Mouse (Mus musculus): ENCODE measurements at regions not wholly inside any gene's neighbourhood (a gene's known extent, or its start where the extent isn't known, plus 50 kb on each side); places are given as distances from the start of the nearest gene placed in this dataset.
A peak's percentile ranks its signal among the peaks of the same experiment; 100 is the strongest.

DNA sequence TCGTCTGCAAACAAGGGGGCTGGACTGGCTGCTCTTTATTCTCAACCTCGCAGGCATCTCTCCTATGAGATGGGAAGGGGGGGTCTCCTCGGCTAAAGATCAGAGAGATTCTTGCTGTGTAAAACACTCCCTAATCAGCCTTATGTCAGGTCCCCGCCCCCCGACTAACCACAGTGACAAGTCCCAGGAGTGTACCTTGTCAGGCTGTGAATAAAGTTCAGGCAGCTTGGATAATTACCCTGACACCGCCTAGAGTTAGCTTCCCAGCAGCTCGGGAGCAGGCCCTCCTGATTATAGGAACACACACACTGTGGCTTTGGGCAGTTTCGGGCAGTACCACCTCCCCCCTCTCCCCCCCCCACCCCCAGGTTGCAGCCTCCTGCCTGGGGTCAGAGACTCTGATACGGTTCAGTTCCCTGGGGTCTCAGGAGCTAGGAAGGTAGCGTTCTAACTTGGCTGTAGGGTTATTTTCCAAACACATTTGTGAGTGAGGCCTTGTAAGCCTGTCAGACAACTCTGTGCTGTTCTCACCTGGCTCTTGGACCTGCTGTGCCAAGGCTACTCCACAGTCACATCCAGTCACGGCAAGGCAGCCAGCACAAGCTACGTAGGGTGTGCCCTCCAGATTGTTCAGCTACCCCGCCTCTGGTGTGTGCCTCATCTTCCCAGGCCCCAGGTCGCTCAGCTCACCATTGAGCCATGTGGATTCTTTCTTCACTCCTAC, 461.0 kb upstream of the Zmiz1 start:
- ATAC-seq (ENCODE audit: insufficient number of reproducible peaks, low FRiP score, low TSS enrichment, low read depth) = no peak
- WGBS = 14% methylated on average over 14 of the region's 14 CpGs
- H3K4me3 ChIP-seq (ENCODE audit: low read depth, low read length) = no peak overlapping the region
- no peaks in the 10 kb centered on the region for H3K36me3 ChIP-seq (ENCODE audit: control insufficient read depth, insufficient read depth, low read length)
- H3K27ac ChIP-seq (replicated peaks; ENCODE audit: low read depth, low read length) = peak overlapping the region; percentile 60; the same call in 1 of the 2 replicates
- no peak overlapping the region for H3K4me2 ChIP-seq (ENCODE audit: low read depth, severe bottlenecking)
- H3K9ac ChIP-seq (ENCODE audit: low read length) = no peak overlapping the region
- H3K27me3 ChIP-seq (ENCODE audit: control insufficient read depth, insufficient read depth, low read length) = no peaks in the 10 kb centered on the region
- DNase-seq (ENCODE audit: low spot score) = peak; percentile 67
- H3K9me3 ChIP-seq (ENCODE audit: control insufficient read depth, low read length) = no peaks in the 10 kb centered on the region
- H3K4me1 ChIP-seq (ENCODE audit: control insufficient read depth, insufficient read depth, low read length) = peaks cover 38% of the 10 kb centered on the region

DNA sequence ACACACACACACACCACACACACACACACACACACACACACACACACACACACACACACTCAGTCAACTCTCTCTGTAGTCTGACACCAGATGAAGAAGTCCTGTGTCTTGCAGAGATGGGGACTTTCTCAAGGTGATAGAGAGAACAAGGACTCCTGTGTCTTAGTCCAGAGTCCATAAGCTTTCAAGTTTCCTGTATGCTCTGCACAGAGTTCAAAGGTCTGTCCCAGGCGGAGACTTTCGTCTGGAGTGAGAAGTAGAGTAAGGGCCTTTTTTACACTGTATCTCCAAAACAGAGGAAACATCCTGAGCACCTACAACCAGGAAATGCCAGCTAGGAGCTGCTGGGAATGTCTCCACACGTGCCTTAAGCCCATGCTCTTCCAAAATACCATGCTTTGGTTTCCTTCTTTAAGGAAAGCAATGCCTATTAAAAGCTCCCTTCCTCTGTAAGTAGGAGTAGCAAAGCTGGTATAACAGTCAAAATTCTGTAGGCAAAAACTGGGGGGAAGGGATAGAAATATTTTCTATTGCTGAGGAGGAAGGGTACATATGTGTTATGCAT, 459.9 kb upstream of the Zmiz1 start:
- H3K4me3 ChIP-seq (ENCODE audit: low read depth, low read length) = no peak overlapping the region
- no peak for DNase-seq (ENCODE audit: low spot score)
- H3K9ac ChIP-seq (ENCODE audit: low read length) = no peak overlapping the region
- H3K27ac ChIP-seq (replicated peaks; ENCODE audit: low read depth, low read length) = no peak overlapping the region
- H3K4me2 ChIP-seq (ENCODE audit: low read depth, severe bottlenecking) = no peak overlapping the region
- no peak for ATAC-seq (ENCODE audit: insufficient number of reproducible peaks, low FRiP score, low TSS enrichment, low read depth)
- no peaks in the 10 kb centered on the region for H3K36me3 ChIP-seq (ENCODE audit: control insufficient read depth, insufficient read depth, low read length)
- no peaks in the 10 kb centered on the region for H3K27me3 ChIP-seq (ENCODE audit: control insufficient read depth, insufficient read depth, low read length)
- H3K4me1 ChIP-seq (ENCODE audit: control insufficient read depth, insufficient read depth, low read length) = peaks cover 34% of the 10 kb centered on the region
- WGBS = 41% methylated on average over 3 of the region's 3 CpGs
- H3K9me3 ChIP-seq (ENCODE audit: control insufficient read depth, low read length) = no peaks in the 10 kb centered on the region

DNA sequence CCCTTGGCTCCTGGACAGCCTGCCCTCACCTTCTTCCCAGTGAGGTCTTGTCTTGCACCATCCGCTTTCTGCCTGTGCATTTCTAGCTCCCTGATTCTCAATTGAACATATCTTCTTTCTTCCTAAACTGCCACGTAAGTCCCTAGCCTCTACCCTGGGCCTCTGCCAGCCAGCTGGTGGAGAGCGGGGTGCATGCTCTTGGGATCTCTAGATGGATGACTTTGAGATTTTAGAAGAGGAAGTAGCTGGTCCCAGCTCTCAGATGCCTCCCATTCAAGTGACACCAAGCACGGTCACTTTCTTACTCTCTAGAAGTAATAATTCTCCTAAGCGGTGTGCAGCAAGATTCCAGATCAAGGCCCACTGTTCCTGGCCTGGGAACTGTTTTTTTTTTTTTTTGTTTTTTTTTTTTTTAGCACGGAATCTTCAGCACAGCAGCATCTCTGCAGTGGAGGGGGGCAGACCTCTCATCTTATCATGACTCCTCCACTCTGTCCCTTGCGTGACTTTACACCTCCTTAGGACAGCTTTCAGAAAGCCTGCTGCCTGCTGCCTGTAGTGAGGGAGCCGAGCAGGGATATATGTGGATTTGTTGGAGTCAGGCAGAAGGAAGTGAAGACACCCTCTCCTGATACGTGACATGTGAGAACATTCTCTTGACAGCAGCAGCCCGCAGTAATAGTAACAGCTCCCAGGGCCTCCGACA, 453.6 kb upstream of the Zmiz1 start:
- Histone ChIP-seq H3K27me3 (ENCODE audit: control insufficient read depth, insufficient read depth, low read length) (no peaks in the 10 kb centered on the region), H3K9ac (ENCODE audit: low read length) (no peak overlapping the region), H3K36me3 (ENCODE audit: control insufficient read depth, insufficient read depth, low read length) (no peaks in the 10 kb centered on the region), H3K4me2 (ENCODE audit: low read depth, severe bottlenecking) (no peak overlapping the region), H3K4me3 (ENCODE audit: low read depth, low read length) (no peak overlapping the region), H3K4me1 (ENCODE audit: control insufficient read depth, insufficient read depth, low read length) (no peaks in the 10 kb centered on the region), H3K9me3 (ENCODE audit: control insufficient read depth, low read length) (no peaks in the 10 kb centered on the region), H3K27ac (replicated peaks; ENCODE audit: low read depth, low read length) (no peak overlapping the region)
- ATAC-seq (ENCODE audit: insufficient number of reproducible peaks, low FRiP score, low TSS enrichment, low read depth) (no peak), DNase-seq (ENCODE audit: low spot score) (no peak)
- 76% methylated on average over 11 of the region's 11 CpGs for WGBS

DNA sequence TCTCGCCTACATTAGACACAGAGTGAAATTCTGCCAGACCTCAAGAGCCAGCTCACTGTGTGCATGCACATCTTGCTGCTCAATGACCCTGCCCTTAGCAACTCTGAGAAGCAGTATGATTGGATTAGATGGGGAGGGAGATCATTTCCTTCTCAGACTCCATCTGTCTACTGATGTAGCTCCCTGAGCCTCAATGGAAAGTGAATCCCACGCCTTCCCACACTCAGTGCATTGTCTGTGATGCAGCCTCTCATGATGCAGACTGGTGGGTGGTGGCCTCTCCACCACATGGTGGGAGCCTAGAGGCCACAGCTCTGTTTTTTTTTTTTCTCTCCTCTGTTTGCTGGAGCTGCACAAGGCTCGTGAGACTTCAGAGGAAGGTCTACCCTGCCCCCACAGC, 447.1 kb upstream of the Zmiz1 start:
- no peaks in the 10 kb centered on the region for H3K9me3 ChIP-seq (ENCODE audit: control insufficient read depth, low read length)
- DNase-seq (ENCODE audit: low spot score) = no peak
- no peak overlapping the region for H3K4me3 ChIP-seq (ENCODE audit: low read depth, low read length)
- ATAC-seq (ENCODE audit: insufficient number of reproducible peaks, low FRiP score, low TSS enrichment, low read depth) = no peak
- H3K27ac ChIP-seq (replicated peaks; ENCODE audit: low read depth, low read length) = no peak overlapping the region
- H3K4me2 ChIP-seq (ENCODE audit: low read depth, severe bottlenecking) = no peak overlapping the region
- no peaks in the 10 kb centered on the region for H3K27me3 ChIP-seq (ENCODE audit: control insufficient read depth, insufficient read depth, low read length)
- 68% methylated on average over 3 of the region's 3 CpGs for WGBS
- H3K4me1 ChIP-seq (ENCODE audit: control insufficient read depth, insufficient read depth, low read length) = peaks cover 20% of the 10 kb centered on the region
- no peak overlapping the region for H3K9ac ChIP-seq (ENCODE audit: low read length)
- H3K36me3 ChIP-seq (ENCODE audit: control insufficient read depth, insufficient read depth, low read length) = no peaks in the 10 kb centered on the region

DNA sequence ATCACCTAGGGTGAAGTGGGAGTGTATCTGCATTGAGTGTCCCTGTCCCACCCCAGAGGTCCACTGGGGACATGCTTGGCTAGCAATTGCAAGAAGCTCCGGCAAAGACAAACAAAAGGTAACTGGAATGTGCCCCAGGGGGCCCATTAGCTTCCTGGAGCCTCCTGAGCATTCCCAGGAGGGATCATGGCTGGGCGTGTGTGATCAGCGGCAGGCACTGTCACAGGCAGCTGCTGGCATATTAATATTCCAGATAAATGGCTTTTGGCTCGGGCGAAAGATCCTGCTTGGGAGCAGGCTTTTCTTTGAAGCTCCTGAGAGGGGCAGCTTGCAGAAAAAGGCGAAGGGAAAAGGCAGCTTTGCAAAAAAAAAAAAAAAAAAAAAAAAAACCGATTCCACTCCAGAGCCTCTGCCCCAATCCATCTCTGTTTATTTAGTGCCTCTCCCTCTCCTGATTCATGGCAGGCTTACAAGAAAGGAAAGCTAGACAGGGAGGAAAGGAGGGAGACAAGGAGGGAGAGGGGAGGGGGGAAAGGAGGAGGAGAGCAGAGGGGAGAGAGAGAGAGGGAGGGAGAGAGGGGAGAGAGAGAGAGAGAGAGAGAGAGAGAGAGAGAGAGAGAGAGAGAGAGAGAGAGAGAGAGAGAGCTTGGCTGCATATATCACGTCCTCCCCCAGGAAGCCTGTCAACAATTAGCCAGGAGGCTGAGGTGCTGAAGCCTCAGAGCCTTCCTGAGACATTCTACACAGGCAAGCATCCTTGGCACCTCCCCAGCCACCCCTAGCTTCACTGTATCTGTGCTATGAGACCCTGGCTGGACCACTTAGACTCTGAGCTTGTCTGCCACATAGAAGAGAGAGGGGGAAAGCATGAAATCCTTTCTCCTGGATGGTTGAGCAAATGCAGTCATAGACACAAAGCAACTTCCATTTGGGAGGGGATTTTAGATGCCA, 443.4 kb upstream of the Zmiz1 start:
- peak overlapping the region; percentile 31; the same call in 1 of the 2 replicates for H3K9ac ChIP-seq (ENCODE audit: low read length)
- ATAC-seq (ENCODE audit: insufficient number of reproducible peaks, low FRiP score, low TSS enrichment, low read depth) = 0 out of 2 replicates have a peak, but pooled peaks have one; percentile 34
- no peak overlapping the region for H3K4me2 ChIP-seq (ENCODE audit: low read depth, severe bottlenecking)
- no peak overlapping the region for H3K4me3 ChIP-seq (ENCODE audit: low read depth, low read length)
- H3K27ac ChIP-seq (replicated peaks; ENCODE audit: low read depth, low read length) = peak overlapping the region; percentile 84
- H3K36me3 ChIP-seq (ENCODE audit: control insufficient read depth, insufficient read depth, low read length) = no peaks in the 10 kb centered on the region
- 1% methylated on average over 8 of the region's 8 CpGs for WGBS
- H3K4me1 ChIP-seq (ENCODE audit: control insufficient read depth, insufficient read depth, low read length) = peaks cover 20% of the 10 kb centered on the region
- no peaks in the 10 kb centered on the region for H3K27me3 ChIP-seq (ENCODE audit: control insufficient read depth, insufficient read depth, low read length)
- no peaks in the 10 kb centered on the region for H3K9me3 ChIP-seq (ENCODE audit: control insufficient read depth, low read length)
- DNase-seq (ENCODE audit: low spot score) = peak; percentile 73

DNA sequence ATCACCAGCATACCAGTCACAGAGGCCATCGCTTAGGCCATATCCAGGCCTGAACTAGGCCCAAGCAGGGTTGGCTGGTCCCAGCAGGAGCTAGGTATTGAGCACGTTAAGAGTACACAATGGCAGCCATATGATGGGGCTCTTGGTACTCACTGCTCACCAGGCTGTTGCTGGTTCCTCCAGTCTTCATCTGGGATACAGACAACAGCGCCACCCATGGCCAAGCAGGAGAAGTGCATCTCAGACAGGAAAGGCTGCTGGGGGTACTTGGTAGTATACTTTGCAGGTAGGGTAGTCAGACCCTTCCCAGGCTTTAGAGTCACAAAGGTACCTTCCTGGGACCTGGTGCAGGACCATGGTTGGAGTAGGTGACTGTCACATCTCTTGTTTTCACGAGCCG, 441.1 kb upstream of the Zmiz1 start:
- Histone ChIP-seq H3K4me1 (ENCODE audit: control insufficient read depth, insufficient read depth, low read length) (peaks cover 24% of the 10 kb centered on the region), H3K4me3 (ENCODE audit: low read depth, low read length) (no peak overlapping the region), H3K4me2 (ENCODE audit: low read depth, severe bottlenecking) (no peak overlapping the region), H3K27ac (replicated peaks; ENCODE audit: low read depth, low read length) (no peak overlapping the region), H3K9me3 (ENCODE audit: control insufficient read depth, low read length) (no peaks in the 10 kb centered on the region), H3K27me3 (ENCODE audit: control insufficient read depth, insufficient read depth, low read length) (no peaks in the 10 kb centered on the region), H3K36me3 (ENCODE audit: control insufficient read depth, insufficient read depth, low read length) (no peaks in the 10 kb centered on the region), H3K9ac (ENCODE audit: low read length) (no peak overlapping the region)
- peak; percentile 46 for DNase-seq (ENCODE audit: low spot score)
- ATAC-seq (ENCODE audit: insufficient number of reproducible peaks, low FRiP score, low TSS enrichment, low read depth) = no peak
- WGBS = 78% methylated on average over 5 of the region's 5 CpGs

DNA sequence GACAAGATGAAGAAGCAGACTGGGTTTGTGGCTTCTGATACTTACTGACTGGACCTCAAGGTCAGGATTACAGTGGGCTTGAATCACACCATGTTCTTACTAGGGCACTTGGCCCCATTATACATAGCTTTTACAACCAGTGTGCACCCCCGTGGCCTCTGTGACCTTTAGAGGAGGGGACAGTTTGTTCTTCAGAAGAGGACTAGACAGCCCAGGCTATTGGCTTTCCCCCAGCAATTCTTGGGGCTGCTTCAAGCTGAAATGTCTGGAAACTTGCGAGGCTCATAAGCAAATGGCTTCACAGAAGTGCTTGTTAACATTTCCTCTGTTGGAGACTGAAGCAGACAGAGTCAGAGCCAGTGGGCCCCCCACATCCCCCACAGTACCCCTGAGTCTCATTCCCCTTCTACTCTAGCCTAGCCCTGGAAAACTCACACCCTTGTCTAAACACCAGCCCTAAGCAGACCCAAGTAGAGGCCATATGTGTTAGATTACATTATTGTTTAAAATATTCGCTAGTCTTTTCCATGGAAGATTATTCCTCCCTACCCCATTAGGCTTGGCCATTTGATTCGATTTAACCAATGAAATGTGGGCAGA, 439.6 kb upstream of the Zmiz1 start:
- ATAC-seq (ENCODE audit: insufficient number of reproducible peaks, low FRiP score, low TSS enrichment, low read depth) (no peak), DNase-seq (ENCODE audit: low spot score) (no peak)
- Histone ChIP-seq H3K4me3 (ENCODE audit: low read depth, low read length) (no peak overlapping the region), H3K4me1 (ENCODE audit: control insufficient read depth, insufficient read depth, low read length) (peaks cover 28% of the 10 kb centered on the region), H3K36me3 (ENCODE audit: control insufficient read depth, insufficient read depth, low read length) (no peaks in the 10 kb centered on the region), H3K9ac (ENCODE audit: low read length) (no peak overlapping the region), H3K9me3 (ENCODE audit: control insufficient read depth, low read length) (no peaks in the 10 kb centered on the region), H3K27me3 (ENCODE audit: control insufficient read depth, insufficient read depth, low read length) (no peaks in the 10 kb centered on the region), H3K27ac (replicated peaks; ENCODE audit: low read depth, low read length) (no peak overlapping the region), H3K4me2 (ENCODE audit: low read depth, severe bottlenecking) (no peak overlapping the region)
- WGBS = 65% methylated on average over 4 of the region's 4 CpGs
